ENCODE assay signal across 9 mouse cellular contexts in genomic region chr11:87504690-87505214, GRCm38 (mm10).
DNase-seq lines count a peak whose midpoint lies in the region; ATAC-seq lines count a peak whose summit lies in the region.
"Had no signal": no experiment of that assay in that cellular context is flagged by ENCODE, and none has a peak within 500 bp of the region (broad histone marks: within the 10 kb centered on the region; RNA-seq: fewer than 3 reads in every experiment).

No protein-coding gene starts in this region.

- no peaks in the 10 kb centered on the region for H3K36me3 ChIP-seq in heart, embryonic 10.5 days
- no peaks in the 10 kb centered on the region for H3K36me3 ChIP-seq in midbrain, embryonic 14.5 days (ENCODE audit: control insufficient read depth, insufficient read depth, low read length)
- H3K36me3 ChIP-seq in midbrain, embryonic 16.5 days (ENCODE audit: control insufficient read depth, insufficient read depth, low read length), result no peaks in the 10 kb centered on the region
- H3K36me3 ChIP-seq in embryonic facial prominence, embryonic 13.5 days, result no peaks in the 10 kb centered on the region

- H3K9ac ChIP-seq in midbrain, embryonic 14.5 days (replicated peaks; ENCODE audit: low read length), result no peak overlapping the region
- no peak overlapping the region for H3K9ac ChIP-seq in midbrain, embryonic 16.5 days (ENCODE audit: low read depth, low read length)
- H3K9ac ChIP-seq in embryonic facial prominence, embryonic 13.5 days, result peak overlapping the region; percentile 52; the same call in 1 of the 2 replicates

- no peak for ATAC-seq in midbrain, embryonic 14.5 days (ENCODE audit: low FRiP score, low TSS enrichment)
- ATAC-seq in midbrain, embryonic 16.5 days, result no peak
- no peak for ATAC-seq in embryonic facial prominence, embryonic 13.5 days (ENCODE audit: insufficient number of reproducible peaks, insufficient read depth, low FRiP score, low TSS enrichment, low read depth)

- no peaks in the 10 kb centered on the region for H3K9me3 ChIP-seq in heart, embryonic 10.5 days
- H3K9me3 ChIP-seq in midbrain, embryonic 14.5 days (ENCODE audit: control insufficient read depth, low read length), result no peaks in the 10 kb centered on the region
- no peaks in the 10 kb centered on the region for H3K9me3 ChIP-seq in midbrain, embryonic 16.5 days (replicated peaks; ENCODE audit: control insufficient read depth, low read length, poor library complexity, severe bottlenecking)
- H3K9me3 ChIP-seq in embryonic facial prominence, embryonic 13.5 days, result no peaks in the 10 kb centered on the region

- WGBS in heart, embryonic 10.5 days, result 58% methylated on average over 5 of the region's 5 CpGs
- WGBS in midbrain, embryonic 14.5 days, result 68% methylated on average over 5 of the region's 5 CpGs
- WGBS in midbrain, embryonic 16.5 days, result 52% methylated on average over 5 of the region's 5 CpGs
- WGBS in embryonic facial prominence, embryonic 13.5 days, result 23% methylated on average over 5 of the region's 5 CpGs

- no peaks in the 10 kb centered on the region for H3K4me1 ChIP-seq in heart, embryonic 10.5 days
- no peaks in the 10 kb centered on the region for H3K4me1 ChIP-seq in midbrain, embryonic 14.5 days (ENCODE audit: control insufficient read depth, insufficient read depth, low read length)
- H3K4me1 ChIP-seq in midbrain, embryonic 16.5 days (ENCODE audit: control insufficient read depth, insufficient read depth, low read length), result no peaks in the 10 kb centered on the region
- 0 out of 2 replicates have a peak, but pooled peaks cover 3% of the 10 kb centered on the region for H3K4me1 ChIP-seq in embryonic facial prominence, embryonic 13.5 days

- DNase-seq in heart, adult 8-10 months (ENCODE audit: low spot score), result peak; percentile 20
- no peak for DNase-seq in heart, embryonic 10.5 days (ENCODE audit: low spot score)
- peak; percentile 73 for DNase-seq in midbrain, embryonic 14.5 days
- no peak for DNase-seq in frontal cortex, postnatal 36 days (ENCODE audit: low spot score in 2 of 2)
- no peak for DNase-seq in frontal cortex, postnatal 14 days (ENCODE audit: low spot score in 2 of 2)
- DNase-seq in urinary bladder, adult 18-20 months (ENCODE audit: low spot score in 2 of 2), result no peak
- DNase-seq: right cerebral cortex, postnatal 25 days had no signal

- H3K4me2 ChIP-seq in midbrain, embryonic 14.5 days (ENCODE audit: low read length), result no peak overlapping the region
- H3K4me2 ChIP-seq in midbrain, embryonic 16.5 days (ENCODE audit: low read length), result no peak overlapping the region
- peak overlapping the region; percentile 37 for H3K4me2 ChIP-seq in embryonic facial prominence, embryonic 13.5 days

- H3K27me3 ChIP-seq in heart, embryonic 10.5 days (ENCODE audit: insufficient read depth, poor library complexity, severe bottlenecking), result no peaks in the 10 kb centered on the region
- H3K27me3 ChIP-seq in midbrain, embryonic 14.5 days (ENCODE audit: control insufficient read depth, insufficient read depth, low read length), result no peaks in the 10 kb centered on the region
- H3K27me3 ChIP-seq in midbrain, embryonic 16.5 days (ENCODE audit: control insufficient read depth, insufficient read depth, low read depth, low read length), result no peaks in the 10 kb centered on the region
- H3K27me3 ChIP-seq in embryonic facial prominence, embryonic 13.5 days, result no peaks in the 10 kb centered on the region

- H3K27ac ChIP-seq in heart, embryonic 10.5 days, result no peak overlapping the region
- H3K27ac ChIP-seq in midbrain, embryonic 14.5 days (replicated peaks; ENCODE audit: low read depth, low read length), result no peak overlapping the region
- no peak overlapping the region for H3K27ac ChIP-seq in midbrain, embryonic 16.5 days (ENCODE audit: low read length)
- H3K27ac ChIP-seq in embryonic facial prominence, embryonic 13.5 days, result no peak overlapping the region; the same call in 1 of the 2 replicates

- no peak overlapping the region for H3K4me3 ChIP-seq in heart, embryonic 10.5 days
- no peak overlapping the region for H3K4me3 ChIP-seq in midbrain, embryonic 14.5 days (replicated peaks; ENCODE audit: low read depth, low read length)
- no peak overlapping the region for H3K4me3 ChIP-seq in midbrain, embryonic 16.5 days (ENCODE audit: low read depth, low read length)
- no peak overlapping the region for H3K4me3 ChIP-seq in embryonic facial prominence, embryonic 13.5 days

Comparison
In these comparisons a context has a peak if more than half of its experiments do, and no peak if none do; other contexts are left out.
1. DNase-seq: peak in heart, adult 8-10 months (single experiment) and midbrain, embryonic 14.5 days (single experiment); none in heart, embryonic 10.5 days (single experiment), frontal cortex, postnatal 36 days (0 of 2), frontal cortex, postnatal 14 days (0 of 2) and urinary bladder, adult 18-20 months (0 of 2).